Mouse (Mus musculus) midbrain, embryonic 15.5 days (tissue): ENCODE data around the gene Gpbp1l1. TPM values are rescaled to one million over a fixed set of nuclear protein-coding genes. Genes with fewer than 3 reads are reported as not detected.
A peak's percentile ranks its signal among the peaks of the same experiment; 100 is the strongest.

ENCODE experiments used
- ATAC-seq: fragments of 200-750 bp; cut with Nextera tagmentation; replicated peaks from 2 replicates; pipeline ENCODE4 v1.8.0; 2017; ENCODE audit warnings: moderate TSS enrichment
- H3K27ac ChIP-seq: fragments of 300-500 bp; sonication (generic); 2 replicates; pipeline ENCODE4 v1.5.1; 2015; ENCODE audit warnings: mild to moderate bottlenecking, inconsistent platforms
- H3K27me3 ChIP-seq: fragments of 300-500 bp; sonication (generic); replicated peaks from 2 replicates; pipeline ENCODE4 v1.6.1; 2015; ENCODE audit warnings: inconsistent platforms
- H3K36me3 ChIP-seq: fragments of 300-500 bp; sonication (generic); replicated peaks from 2 replicates; pipeline ENCODE4 v1.6.1; 2015; ENCODE audit warnings: inconsistent platforms
- H3K4me1 ChIP-seq: fragments of 300-500 bp; sonication (generic); 2 replicates; pipeline ENCODE4 v1.6.1; 2015; ENCODE audit warnings: inconsistent platforms
- H3K4me2 ChIP-seq: fragments of 300-500 bp; sonication (generic); 2 replicates; pipeline ENCODE4 v1.6.1; 2015; ENCODE audit warnings: inconsistent platforms, mild to moderate bottlenecking, moderate library complexity
- H3K4me3 ChIP-seq: fragments of 300-500 bp; sonication (generic); 2 replicates; pipeline ENCODE4 v1.5.1; 2015; ENCODE audit warnings: mild to moderate bottlenecking, inconsistent platforms
- H3K9ac ChIP-seq: fragments of 300-500 bp; sonication (generic); 2 replicates; pipeline ENCODE4 v1.6.1; 2015; ENCODE audit warnings: mild to moderate bottlenecking, inconsistent platforms
- H3K9me3 ChIP-seq: fragments of 300-500 bp; sonication (generic); 2 replicates; pipeline ENCODE4 v1.6.1; 2016; ENCODE audit warnings: inconsistent platforms
- WGBS: fragments of 180-500 bp; shearing (Covaris S2); methylation state at CpG from one replicate; pipeline ENCODE4 v1.1.7; 2015; ENCODE audit warnings: mixed read lengths; 5-methylcytosine and 5-hydroxymethylcytosine counted together
- polyA plus RNA-seq: library from polyadenylated mRNA; unstranded; fragments of >200 nt; fragmentation: Nextera tagmentation; extraction: Ambion mirVana; gene quantifications from 2 replicates; pipeline ENCODE4 v1.2.1, GENCODE M21; 2015

The Gpbp1l1 gene
- polyA plus RNA-seq: 16.4 and 16.5 TPM in 2 replicates

DNA sequence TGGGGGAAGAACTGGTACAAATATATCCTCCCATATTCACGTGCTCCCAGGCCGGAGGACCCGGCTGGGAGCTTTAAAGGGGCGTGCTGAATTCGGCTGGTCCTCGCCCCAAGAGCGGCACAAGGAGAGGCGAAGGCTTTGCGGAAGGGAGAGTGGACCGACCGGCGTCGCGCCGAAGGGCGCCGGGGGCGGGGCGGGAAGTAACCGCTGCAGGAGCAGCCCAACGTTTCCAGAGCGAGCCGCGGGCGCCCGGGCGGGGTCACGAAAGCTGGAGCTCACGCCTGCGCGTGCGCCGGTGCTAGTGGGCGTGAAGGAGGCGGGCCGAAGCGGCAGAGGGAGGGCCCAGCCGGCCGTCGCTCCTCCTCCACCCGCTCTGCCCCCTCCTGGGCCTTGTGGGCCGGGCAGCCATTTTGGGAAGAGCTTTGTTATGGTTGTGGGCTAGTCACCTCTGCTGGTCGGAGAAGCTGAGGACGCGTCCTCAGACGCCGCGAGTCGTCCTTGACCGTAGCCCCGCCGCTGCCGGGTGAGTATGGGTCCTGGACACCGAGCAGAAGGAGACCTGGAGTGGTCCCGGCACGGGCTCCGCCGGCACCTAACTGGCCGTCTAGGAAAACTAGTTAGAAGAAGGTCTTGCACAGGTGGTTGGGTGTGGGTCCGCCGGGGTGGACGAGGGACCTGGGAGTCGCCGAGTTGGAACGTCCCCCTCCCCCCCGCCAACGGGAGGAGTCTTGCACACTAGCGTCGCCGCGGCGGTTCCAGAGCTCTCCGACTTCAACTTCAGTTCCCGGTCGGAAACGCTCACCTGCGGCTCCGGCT lies at the start of gene Gpbp1l1:
TSS of gene Gpbp1l1 (plus strand) at position 353 of the 816 bp plus-strand sequence.
- Histone ChIP-seq H3K4me3 (peak within 1 kb of the TSS; percentile 87), H3K4me1 (peaks cover 32% of the 10 kb centered on the region), H3K9ac (peak within 1 kb of the TSS; percentile 68), H3K27me3 (no peaks in the 10 kb centered on the region), H3K36me3 (no peaks in the 10 kb centered on the region), H3K9me3 (no peaks in the 10 kb centered on the region), H3K4me2 (peak within 1 kb of the TSS; percentile 88), H3K27ac (peak within 1 kb of the TSS; percentile 95)
- WGBS: under 1% methylated on average over 78 of the region's 78 CpGs
- peak; percentile 97 for ATAC-seq

DNA sequence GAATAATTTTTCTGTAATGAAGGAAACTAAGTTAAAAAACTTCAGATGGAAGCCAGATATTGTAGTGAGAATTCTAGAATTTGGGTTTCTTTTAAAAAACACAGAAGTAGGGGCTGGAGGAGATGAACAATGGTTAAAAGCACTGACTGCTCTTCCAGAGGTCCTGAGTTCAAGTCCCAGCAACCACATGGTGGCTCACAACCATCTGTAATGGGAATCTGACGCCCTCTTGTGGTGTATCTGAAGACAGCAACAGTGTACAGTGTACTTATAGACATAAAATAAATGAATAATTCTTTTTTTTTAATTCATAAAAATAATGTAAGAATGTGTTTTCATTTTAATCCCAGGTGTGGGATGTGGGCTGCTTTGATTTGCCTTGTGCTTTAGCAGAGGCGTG lies 26.3 kb upstream of the Gpbp1l1 start:
- ATAC-seq: no peak
- peaks cover 21% of the 10 kb centered on the region for H3K36me3 ChIP-seq
- no peaks in the 10 kb centered on the region for H3K27me3 ChIP-seq
- H3K9ac ChIP-seq: no peak overlapping the region
- H3K27ac ChIP-seq: no peak overlapping the region
- H3K9me3 ChIP-seq: no peaks in the 10 kb centered on the region
- WGBS: 66% methylated on average over 2 of the region's 2 CpGs
- no peaks in the 10 kb centered on the region for H3K4me1 ChIP-seq
- no peak overlapping the region for H3K4me2 ChIP-seq
- H3K4me3 ChIP-seq: no peak overlapping the region

DNA sequence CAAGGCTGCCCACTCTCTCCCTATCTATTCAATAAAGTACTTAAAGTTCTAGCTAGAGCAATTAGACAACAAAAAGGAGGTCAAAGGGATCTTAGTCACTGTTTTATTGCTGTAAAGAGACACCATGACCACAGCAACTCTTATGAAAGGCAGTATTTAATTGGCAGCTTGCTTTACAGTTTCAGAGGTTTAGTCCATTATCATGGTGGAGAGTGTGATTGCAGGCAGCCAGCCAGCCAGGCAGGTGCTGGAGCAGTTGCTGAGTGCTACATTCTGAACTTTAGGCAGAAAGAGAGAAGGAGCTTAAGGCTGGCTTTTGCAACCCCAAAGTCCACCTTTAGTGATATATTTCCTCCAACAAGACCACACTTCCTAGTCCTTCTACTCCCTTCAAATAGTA lies 21.1 kb upstream of the Gpbp1l1 start:
- Histone ChIP-seq H3K9me3 (no peaks in the 10 kb centered on the region), H3K27me3 (no peaks in the 10 kb centered on the region), H3K4me2 (no peak overlapping the region), H3K4me1 (no peaks in the 10 kb centered on the region), H3K27ac (no peak overlapping the region), H3K9ac (no peak overlapping the region), H3K4me3 (no peak overlapping the region), H3K36me3 (0 out of 2 replicates have a peak, but pooled peaks cover 6% of the 10 kb centered on the region)
- no peak for ATAC-seq

DNA sequence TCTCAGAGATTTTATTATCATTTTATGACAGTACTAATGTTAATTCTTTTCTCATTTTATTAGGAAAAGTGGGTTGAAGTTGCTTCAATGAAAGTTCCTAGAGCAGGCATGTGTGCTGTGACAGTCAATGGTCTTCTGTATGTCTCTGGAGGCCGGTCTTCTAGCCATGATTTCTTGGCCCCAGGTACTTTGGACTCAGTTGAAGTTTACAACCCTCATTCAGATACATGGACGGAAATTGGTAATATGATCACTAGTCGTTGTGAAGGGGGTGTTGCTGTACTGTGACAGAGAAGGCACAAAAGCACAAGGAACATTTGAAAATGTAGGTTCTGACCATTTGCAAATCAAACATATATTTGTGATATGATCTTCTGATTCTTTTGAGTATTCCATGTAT lies 19.7 kb upstream of the Gpbp1l1 start:
- Histone ChIP-seq H3K27me3 (no peaks in the 10 kb centered on the region), H3K9me3 (no peaks in the 10 kb centered on the region), H3K9ac (no peak overlapping the region), H3K36me3 (0 out of 2 replicates have a peak, but pooled peaks cover 3% of the 10 kb centered on the region), H3K4me1 (no peaks in the 10 kb centered on the region), H3K4me2 (no peak overlapping the region), H3K27ac (no peak overlapping the region), H3K4me3 (no peak overlapping the region)
- no peak for ATAC-seq
- 90% methylated on average over 3 of the region's 3 CpGs for WGBS

DNA sequence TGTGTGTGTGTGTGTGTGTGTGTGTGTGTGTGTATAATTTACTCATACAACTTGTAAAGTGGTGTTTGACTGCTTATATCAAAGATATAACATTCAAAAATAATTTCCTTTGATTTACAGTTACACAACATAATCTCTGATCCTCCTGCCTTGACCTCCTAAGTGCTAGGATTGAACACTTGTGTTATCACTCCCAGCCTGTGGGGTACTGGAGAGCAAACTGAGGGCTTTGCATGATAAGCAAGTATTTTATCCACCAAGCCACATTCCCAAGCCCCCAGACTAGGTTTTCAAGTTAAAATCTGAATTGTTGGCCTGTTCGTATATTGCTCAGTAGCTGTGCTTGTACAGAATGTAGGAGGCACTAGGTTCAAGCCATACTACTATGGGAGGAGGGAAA lies 7.0 kb upstream of the Gpbp1l1 start:
- Histone ChIP-seq H3K27ac (no peak overlapping the region), H3K36me3 (no peaks in the 10 kb centered on the region), H3K27me3 (no peaks in the 10 kb centered on the region), H3K4me3 (no peak overlapping the region), H3K4me2 (no peak overlapping the region), H3K9ac (no peak overlapping the region), H3K9me3 (no peaks in the 10 kb centered on the region), H3K4me1 (peaks cover 6% of the 10 kb centered on the region; the same call in 1 of the 2 replicates)
- WGBS: 89% methylated on average over 1 of the region's 1 CpGs
- ATAC-seq: no peak

DNA sequence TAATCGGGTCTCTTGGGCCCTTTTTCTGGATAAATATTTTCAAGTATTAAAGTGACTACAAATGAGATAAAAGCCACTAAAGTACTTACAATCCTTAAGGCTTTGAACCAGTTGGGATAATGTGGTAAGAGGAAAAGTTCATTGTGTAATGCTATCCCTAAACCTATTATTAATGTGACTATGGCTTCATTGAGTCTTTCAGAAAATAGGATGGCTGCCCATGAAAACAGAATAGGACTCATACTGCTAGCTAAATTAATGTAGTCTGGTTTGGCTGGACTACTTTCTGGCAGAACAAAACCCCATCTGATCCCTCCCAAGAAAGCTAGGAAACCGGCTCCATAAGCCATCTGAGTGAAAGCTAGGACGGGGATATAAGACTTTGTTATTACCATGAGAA lies 4.4 kb upstream of the Gpbp1l1 start:
- Histone ChIP-seq H3K9me3 (no peaks in the 10 kb centered on the region), H3K4me2 (no peak overlapping the region), H3K27ac (no peak overlapping the region), H3K27me3 (no peaks in the 10 kb centered on the region), H3K9ac (no peak overlapping the region), H3K4me1 (peaks cover 14% of the 10 kb centered on the region), H3K36me3 (no peaks in the 10 kb centered on the region), H3K4me3 (no peak overlapping the region)
- no peak for ATAC-seq
- 77% methylated on average over 3 of the region's 3 CpGs for WGBS

DNA sequence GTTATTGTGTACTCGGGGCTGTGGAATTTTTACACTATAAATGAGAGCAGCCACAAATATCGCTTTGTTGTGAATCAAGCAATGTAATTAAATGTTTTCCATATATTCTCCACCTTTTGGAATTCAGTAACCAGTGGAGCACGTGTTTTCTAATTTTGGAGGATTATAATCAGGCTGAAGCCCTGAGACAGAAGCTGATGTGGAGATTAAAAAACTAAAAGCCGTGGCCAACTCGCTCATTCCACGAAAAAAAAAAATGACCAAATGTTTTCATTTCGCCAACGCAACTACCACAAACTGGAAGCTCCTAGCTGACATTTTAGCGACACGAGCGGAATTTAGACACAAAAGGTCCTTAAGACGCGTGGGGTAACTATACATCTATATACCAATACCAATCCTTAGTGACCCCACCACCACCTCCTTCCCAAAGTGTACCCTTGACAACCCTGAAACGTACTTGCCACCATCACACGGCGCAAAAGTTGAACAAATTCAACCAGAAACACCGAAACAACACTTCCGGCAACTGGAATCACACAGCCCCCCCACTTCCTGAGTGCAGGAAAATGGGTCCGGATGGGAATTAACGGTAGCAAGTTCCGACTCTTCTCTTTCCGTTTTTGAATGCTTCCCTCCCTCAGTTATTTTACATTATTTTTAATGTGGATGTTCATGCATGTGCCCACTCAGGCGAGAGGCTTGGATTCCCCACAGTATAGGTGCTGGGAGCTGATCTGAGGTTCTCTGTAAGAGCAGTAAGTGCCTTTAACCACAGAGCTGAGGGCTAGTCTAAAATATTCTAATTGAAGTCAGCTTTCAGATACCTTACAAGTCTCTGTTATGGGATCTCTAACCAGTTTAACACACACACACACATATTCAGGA lies 1.8 kb upstream of the Gpbp1l1 start, which contains the start of gene Tmem69:
TSS of gene Tmem69 (minus strand) at position 524 of the 888 bp plus-strand sequence.
- ATAC-seq: no peak
- WGBS: 4% methylated on average over 23 of the region's 23 CpGs
- H3K9ac ChIP-seq: peak within 1 kb of the TSS; percentile 68
- peak within 1 kb of the TSS; percentile 87 for H3K4me3 ChIP-seq
- H3K4me1 ChIP-seq: peaks cover 32% of the 10 kb centered on the region
- H3K4me2 ChIP-seq: peak within 1 kb of the TSS; percentile 88
- no peaks in the 10 kb centered on the region for H3K36me3 ChIP-seq
- no peaks in the 10 kb centered on the region for H3K9me3 ChIP-seq
- peak within 1 kb of the TSS; percentile 95 for H3K27ac ChIP-seq
- H3K27me3 ChIP-seq: no peaks in the 10 kb centered on the region

DNA sequence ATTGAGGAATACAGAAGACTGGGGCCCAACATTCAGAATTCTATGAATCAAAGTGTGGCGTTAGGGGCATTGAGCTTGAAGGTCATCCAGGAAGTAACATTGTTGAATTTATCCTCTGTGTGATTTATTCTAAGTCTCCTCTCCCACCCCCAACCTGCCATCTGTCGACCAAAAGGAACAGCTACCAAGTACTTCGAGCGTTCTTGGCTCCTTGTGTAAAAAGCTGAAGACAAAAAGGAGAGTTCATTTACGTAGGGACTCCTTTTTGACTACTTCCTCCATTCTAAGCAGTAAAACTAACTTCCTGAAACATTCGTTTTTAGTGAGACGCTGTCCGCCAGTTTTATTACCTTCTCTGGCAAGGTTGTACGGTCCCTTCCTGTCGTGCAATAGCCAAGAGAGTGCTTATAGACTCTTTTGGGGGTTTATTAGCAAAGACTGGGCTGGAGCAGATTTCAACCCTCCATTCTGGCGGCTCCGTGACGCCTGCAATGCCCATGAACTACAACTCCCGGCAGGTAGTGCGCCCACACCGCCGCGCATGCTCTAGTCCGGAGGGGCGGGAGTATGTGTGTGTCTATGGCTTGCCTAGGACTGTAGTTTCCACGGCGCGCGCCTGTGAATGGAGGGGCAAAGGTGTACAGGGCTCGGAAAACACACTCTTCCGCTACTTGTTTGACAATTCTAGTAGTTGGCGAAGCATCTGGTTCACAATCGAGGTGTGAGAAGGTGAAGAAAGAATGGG lies 725 bp upstream of the Gpbp1l1 start:
- no peaks in the 10 kb centered on the region for H3K9me3 ChIP-seq
- peak overlapping the region; percentile 95 for H3K27ac ChIP-seq
- peaks cover 32% of the 10 kb centered on the region for H3K4me1 ChIP-seq
- H3K9ac ChIP-seq: peak overlapping the region; percentile 68
- WGBS: under 1% methylated on average over 28 of the region's 28 CpGs
- ATAC-seq: peak; percentile 98
- H3K27me3 ChIP-seq: no peaks in the 10 kb centered on the region
- peak overlapping the region; percentile 88 for H3K4me2 ChIP-seq
- no peaks in the 10 kb centered on the region for H3K36me3 ChIP-seq
- peak overlapping the region; percentile 87 for H3K4me3 ChIP-seq

DNA sequence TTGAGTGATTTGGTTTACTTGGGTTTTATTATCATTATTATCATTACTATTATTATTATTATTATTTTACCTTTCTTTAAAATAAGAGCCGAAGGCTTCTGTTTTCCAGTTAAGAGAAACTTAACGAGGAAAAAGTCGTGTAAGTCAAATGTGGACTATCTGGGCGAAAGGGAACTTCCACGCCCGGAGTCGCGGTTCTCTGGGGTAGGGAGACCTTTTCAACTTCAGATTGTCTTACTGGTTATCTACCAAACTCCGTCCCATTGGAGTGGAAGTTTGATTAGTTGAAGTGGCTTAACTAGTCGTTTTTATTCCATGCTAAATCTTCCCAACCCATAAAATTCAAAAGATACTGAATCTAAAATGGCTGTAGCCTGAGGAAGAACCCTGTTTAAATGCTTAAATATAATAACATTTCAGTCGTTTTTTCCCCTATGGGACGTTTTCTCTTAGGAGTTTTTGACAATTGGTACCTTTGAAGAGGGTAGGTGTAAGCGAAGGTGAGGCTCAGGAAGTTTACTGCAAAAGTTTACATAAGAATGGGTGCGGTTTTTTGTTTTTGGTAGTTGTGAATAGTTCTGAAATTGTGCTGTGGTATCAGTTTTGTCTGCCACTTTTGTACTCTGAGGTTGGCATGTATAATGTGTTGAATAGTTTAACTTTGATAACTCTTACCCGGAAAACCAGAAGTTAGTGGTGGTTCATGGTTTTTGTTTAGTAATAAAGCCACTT lies 859 bp downstream of the Gpbp1l1 start:
- H3K9me3 ChIP-seq: no peaks in the 10 kb centered on the region
- peak overlapping the region; percentile 87 for H3K4me3 ChIP-seq
- no peak for ATAC-seq
- WGBS: 5% methylated on average over 15 of the region's 15 CpGs
- no peaks in the 10 kb centered on the region for H3K36me3 ChIP-seq
- H3K4me2 ChIP-seq: peak overlapping the region; percentile 88
- peak overlapping the region; percentile 95; the same call in 1 of the 2 replicates for H3K27ac ChIP-seq
- H3K27me3 ChIP-seq: no peaks in the 10 kb centered on the region
- H3K9ac ChIP-seq: peak overlapping the region; percentile 68
- H3K4me1 ChIP-seq: peaks cover 32% of the 10 kb centered on the region

DNA sequence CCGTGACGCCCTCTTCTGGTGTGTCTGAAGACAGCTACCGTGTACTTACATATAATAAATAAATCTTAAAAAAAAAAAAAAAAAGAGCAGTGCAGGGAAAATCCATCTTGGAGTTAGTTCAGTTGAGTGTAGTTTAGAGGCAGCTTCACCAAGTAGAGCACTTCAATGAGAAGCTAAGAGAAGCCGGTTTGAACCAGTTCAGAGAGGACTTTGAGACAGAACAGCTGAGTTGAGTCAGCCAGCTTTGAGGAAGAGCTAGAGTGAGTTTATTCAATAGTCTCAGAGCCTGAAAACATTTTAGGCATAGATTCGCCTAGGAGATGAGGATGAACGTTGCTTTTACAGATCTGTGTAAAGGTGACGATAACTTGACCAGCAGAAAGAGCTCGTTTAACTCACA lies 38.3 kb downstream of the Gpbp1l1 start:
- 86% methylated on average over 8 of the region's 8 CpGs for WGBS
- ATAC-seq: no peak
- H3K27ac ChIP-seq: no peak overlapping the region
- no peaks in the 10 kb centered on the region for H3K9me3 ChIP-seq
- H3K4me1 ChIP-seq: peaks cover 14% of the 10 kb centered on the region
- H3K4me3 ChIP-seq: no peak overlapping the region
- no peak overlapping the region for H3K9ac ChIP-seq
- peaks cover 19% of the 10 kb centered on the region for H3K36me3 ChIP-seq
- H3K27me3 ChIP-seq: no peaks in the 10 kb centered on the region
- no peak overlapping the region for H3K4me2 ChIP-seq

DNA sequence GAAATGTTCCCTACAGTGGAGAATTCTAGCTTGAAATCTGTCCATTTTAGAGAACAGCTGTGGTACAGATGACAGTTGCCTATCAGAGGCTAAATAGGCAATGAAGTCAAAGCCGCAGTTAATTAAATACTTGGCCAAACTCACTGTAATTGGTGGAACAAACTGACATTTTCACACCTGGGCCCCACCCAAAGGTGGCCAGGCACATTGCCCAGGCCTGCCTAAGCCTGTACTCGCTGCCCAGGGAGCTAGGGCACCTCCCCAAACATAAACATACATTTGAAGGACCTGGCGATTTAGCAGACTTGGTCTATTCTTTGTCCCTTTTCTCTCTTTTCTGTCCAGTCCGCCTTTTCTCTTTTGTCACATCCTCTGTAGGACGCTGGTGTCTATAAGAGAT lies 38.9 kb downstream of the Gpbp1l1 start, which contains the start of gene Ccdc17:
TSS of gene Ccdc17 (plus strand) at position 276 of the 400 bp plus-strand sequence.
- Histone ChIP-seq H3K27me3 (no peaks in the 10 kb centered on the region), H3K9ac (peak within 1 kb of the TSS; percentile 72), H3K4me1 (peaks cover 14% of the 10 kb centered on the region), H3K9me3 (no peaks in the 10 kb centered on the region), H3K4me3 (peak within 1 kb of the TSS; percentile 74), H3K36me3 (peaks cover 18% of the 10 kb centered on the region), H3K27ac (peak within 1 kb of the TSS; percentile 83), H3K4me2 (peak within 1 kb of the TSS; percentile 76)
- WGBS: 23% methylated on average over 5 of the region's 5 CpGs
- no peak for ATAC-seq
